Mouse (Mus musculus): ENCODE measurements around the gene Tgfbr3.

GRCm38 (mm10) chr5:107237971-107238426 lies 51.4 kb downstream of the Tgfbr3 start:
- TF ChIP-seq CTCF (IDR thresholded peaks at IDR 0.05) (no peak), EP300 (IDR thresholded peaks at IDR 0.05) (no peak)
